Mouse (Mus musculus) liver, embryonic 14.5 days (tissue): ENCODE measurements around the gene Dnmt3a.

Experiments used
- CTCF ChIP-seq: IDR thresholded peaks from 2 replicates; pipeline ENCODE4 v1.5.1; 2016; ENCODE audit warnings: antibody characterized with exemption, low read depth, control low read depth
- EP300 ChIP-seq: IDR thresholded peaks from 2 replicates; pipeline ENCODE4 v1.6.1; 2016; ENCODE audit warnings: antibody characterized with exemption, low read depth

GRCm38 (mm10) chr12:3926127-3926526, 120.3 kb downstream of the Dnmt3a start:
- TF ChIP-seq CTCF (peak; percentile 71), EP300 (no peak)
